In genomic region chr5:129393606-129394255, GRCm38 (mm10) we compare ENCODE assay signal across 12 mouse cellular contexts.
A peak's percentile ranks its signal among the peaks of the same experiment; 100 is the strongest.
DNase-seq lines count a peak whose midpoint lies in the region; ATAC-seq lines count a peak whose summit lies in the region.
"Had no signal": no experiment of that assay in that cellular context is flagged by ENCODE, and none has a peak within 500 bp of the region (broad histone marks: within the 10 kb centered on the region; RNA-seq: fewer than 3 reads in every experiment).

No protein-coding gene starts in this region.

- H3K27me3 ChIP-seq in liver, embryonic 12.5 days (replicated peaks) = 0 out of 2 replicates have a peak, but pooled peaks cover 4% of the 10 kb centered on the region
- H3K27me3 ChIP-seq: liver, embryonic 13.5 days had no signal

- DNase-seq in layer of hippocampus, adult 11-12 months (ENCODE audit: low spot score) = peak; percentile 20
- no peak for DNase-seq in layer of hippocampus, postnatal 10 days (ENCODE audit: low spot score in 2 of 2)
- DNase-seq in ES-CJ7 (ENCODE audit: low read depth, low spot score) = peak; percentile 49
- DNase-seq in brain, adult 2 months (ENCODE audit: low read depth, low spot score) = peak; percentile 90
- peak; percentile 72 to 78 for DNase-seq in cerebellum, postnatal 14 days
- no peak for DNase-seq in frontal cortex, postnatal 10 days (ENCODE audit: low spot score in 2 of 2)
- DNase-seq: gastrocnemius, postnatal 10 days; liver, embryonic 13.5 days; lung, postnatal 10 days; right cerebral cortex, postnatal 25 days had no signal

- no peaks in the 10 kb centered on the region for H3K36me3 ChIP-seq in liver, embryonic 12.5 days
- H3K36me3 ChIP-seq: heart, embryonic 13.5 days; liver, embryonic 13.5 days had no signal

- H3K4me2 ChIP-seq in liver, embryonic 12.5 days = no peak overlapping the region
- H3K4me2 ChIP-seq: heart, embryonic 13.5 days; liver, embryonic 13.5 days had no signal

- no peak overlapping the region for H3K4me3 ChIP-seq in liver, embryonic 12.5 days
- H3K4me3 ChIP-seq: heart, embryonic 13.5 days; liver, embryonic 13.5 days had no signal

- no peak for ATAC-seq in liver, embryonic 12.5 days

- H3K9ac ChIP-seq in liver, embryonic 12.5 days = no peak overlapping the region
- H3K9ac ChIP-seq: heart, embryonic 13.5 days; liver, embryonic 13.5 days had no signal

- H3K9me3 ChIP-seq in liver, embryonic 12.5 days (replicated peaks) = no peaks in the 10 kb centered on the region
- H3K9me3 ChIP-seq: heart, embryonic 13.5 days; liver, embryonic 13.5 days had no signal

- 45% methylated on average over 9 of the region's 9 CpGs for WGBS in liver, embryonic 12.5 days (ENCODE audit: insufficient replicate concordance)

- no peak overlapping the region for H3K27ac ChIP-seq in liver, embryonic 12.5 days
- H3K27ac ChIP-seq: heart, embryonic 13.5 days; liver, embryonic 13.5 days had no signal

- H3K4me1 ChIP-seq in liver, embryonic 12.5 days = no peaks in the 10 kb centered on the region
- H3K4me1 ChIP-seq: heart, embryonic 13.5 days; liver, embryonic 13.5 days had no signal

Comparison
In these comparisons a context has a peak if more than half of its experiments do, and no peak if none do; other contexts are left out.
1. DNase-seq: peak in layer of hippocampus, adult 11-12 months (single experiment), ES-CJ7 (single experiment), brain, adult 2 months (single experiment) and cerebellum, postnatal 14 days (2 of 2); none in layer of hippocampus, postnatal 10 days (0 of 2) and frontal cortex, postnatal 10 days (0 of 2).